Mouse (Mus musculus) stomach, postnatal 0 days (tissue): ENCODE results near the gene Pdcl3. TPM values are rescaled to one million over a fixed set of nuclear protein-coding genes. Genes with fewer than 3 reads are reported as not detected.

Experiments used
- ATAC-seq: fragments of 200-750 bp; cut with Nextera tagmentation; 2 replicates; pipeline ENCODE4 v1.8.0; 2017; ENCODE audit not compliant: low FRiP score, low TSS enrichment
- DNase-seq: peaks from one replicate; pipeline ENCODE4 v3.0.0-alpha.2; 2016; ENCODE audit warnings: low spot score
- H3K27ac ChIP-seq: fragments of 300-500 bp; sonication (generic); replicated peaks from 2 replicates; pipeline ENCODE4 v1.5.1; 2014; ENCODE audit warnings: mild to moderate bottlenecking, control low read depth
- H3K27me3 ChIP-seq: fragments of 300-500 bp; sonication (generic); 2 replicates; pipeline ENCODE4 v1.6.1; 2014; ENCODE audit warnings: low read length; ENCODE audit not compliant: control insufficient read depth, insufficient read depth
- H3K36me3 ChIP-seq: fragments of 300-500 bp; sonication (generic); 2 replicates; pipeline ENCODE4 v1.6.1; 2014; ENCODE audit warnings: low read length, mixed read lengths; ENCODE audit not compliant: control insufficient read depth, insufficient read depth
- H3K4me1 ChIP-seq: fragments of 300-500 bp; sonication (generic); replicated peaks from 2 replicates; pipeline ENCODE4 v1.6.1; 2014; ENCODE audit warnings: antibody characterized with exemption; ENCODE audit not compliant: control insufficient read depth, insufficient read depth
- H3K4me2 ChIP-seq: fragments of 300-500 bp; sonication (generic); replicated peaks from 2 replicates; pipeline ENCODE4 v1.6.1; 2014; ENCODE audit warnings: low read depth, mild to moderate bottlenecking, control low read depth, moderate library complexity
- H3K4me3 ChIP-seq: fragments of 300-500 bp; sonication (generic); 2 replicates; pipeline ENCODE4 v1.5.1; 2014; ENCODE audit warnings: low read depth, low read length, control low read depth
- H3K9ac ChIP-seq: fragments of 300-500 bp; sonication (generic); 2 replicates; pipeline ENCODE4 v1.6.1; 2014; ENCODE audit warnings: mild to moderate bottlenecking, low read length, control low read depth, mixed read lengths
- H3K9me3 ChIP-seq: fragments of 300-500 bp; sonication (generic); 2 replicates; pipeline ENCODE4 v1.6.1; 2016; ENCODE audit warnings: low read length; ENCODE audit not compliant: control insufficient read depth
- CTCF ChIP-seq: IDR thresholded peaks from 2 replicates; pipeline ENCODE4 v1.5.1; 2016; ENCODE audit warnings: antibody characterized with exemption, low read depth, mild to moderate bottlenecking, moderate library complexity
- EP300 ChIP-seq: optimal IDR thresholded peaks from 2 replicates; pipeline ENCODE3; 2016; ENCODE audit warnings: antibody characterized with exemption
- WGBS: fragments of 180-500 bp; shearing (Covaris S2); extraction: QIAGEN DNeasy Blood & Tissue Kit; methylation state at CpG from one replicate; pipeline ENCODE4 v1.1.7; 2014; 5-methylcytosine and 5-hydroxymethylcytosine counted together
- polyA plus RNA-seq: library from polyadenylated mRNA; unstranded; fragments of >200 nt; fragmentation: Nextera tagmentation; extraction: Ambion mirVana; gene quantifications from 2 replicates; pipeline ENCODE4 v1.2.1, GENCODE M21; 2015

Gene Pdcl3
- polyA plus RNA-seq, 1 experiment from 2014 or later: 155 TPM

- DNase-seq (peak; percentile 68), ATAC-seq (peak; percentile 75)
- 20% methylated on average over 12 of the region's 12 CpGs for WGBS
Measured at GRCm38 (mm10) chr1:39010583-39011021, 25.2 kb downstream of the Pdcl3 start.

GRCm38 (mm10) chr1:39012576-39012975 lies 27.2 kb downstream of the Pdcl3 start:
- Histone ChIP-seq H3K9me3 (no peaks in the 10 kb centered on the region), H3K4me2 (no peak overlapping the region), H3K9ac (no peak overlapping the region), H3K36me3 (no peaks in the 10 kb centered on the region), H3K27ac (no peak overlapping the region), H3K27me3 (no peaks in the 10 kb centered on the region), H3K4me3 (no peak overlapping the region), H3K4me1 (no peaks in the 10 kb centered on the region)
- WGBS: 71% methylated on average over 13 of the region's 13 CpGs
- DNase-seq (no peak), ATAC-seq (no peak)
- TF ChIP-seq EP300 (no peak), CTCF (no peak)

More at GRCm38 (mm10) chr1:39010583-39011021, 25.2 kb downstream of the Pdcl3 start:
- Histone ChIP-seq H3K27me3 (no peaks in the 10 kb centered on the region), H3K36me3 (no peaks in the 10 kb centered on the region), H3K9ac (no peak overlapping the region), H3K9me3 (no peaks in the 10 kb centered on the region), H3K4me3 (no peak overlapping the region), H3K4me2 (no peak overlapping the region), H3K4me1 (0 out of 2 replicates have a peak, but pooled peaks cover 2% of the 10 kb centered on the region), H3K27ac (no peak overlapping the region)
- TF ChIP-seq EP300 (no peak), CTCF (peak; percentile 97)

- WGBS: 81% methylated on average over 6 of the region's 6 CpGs
- no peak for ATAC-seq
- TF ChIP-seq EP300: no peak
- TF ChIP-seq CTCF: no peak
Measured at GRCm38 (mm10) chr1:39013843-39014242, 28.4 kb downstream of the Pdcl3 start.

GRCm38 (mm10) chr1:39015529-39015928 lies 30.1 kb downstream of the Pdcl3 start:
- Histone ChIP-seq H3K27me3 (no peaks in the 10 kb centered on the region), H3K27ac (no peak overlapping the region), H3K36me3 (no peaks in the 10 kb centered on the region), H3K4me2 (no peak overlapping the region), H3K9me3 (no peaks in the 10 kb centered on the region), H3K9ac (no peak overlapping the region), H3K4me1 (no peaks in the 10 kb centered on the region), H3K4me3 (no peak overlapping the region)
- ATAC-seq (no peak), DNase-seq (no peak)
- TF ChIP-seq EP300 (no peak), CTCF (no peak)
- WGBS: 72% methylated on average over 10 of the region's 10 CpGs

More at GRCm38 (mm10) chr1:39013843-39014242, 28.4 kb downstream of the Pdcl3 start:
- no peaks in the 10 kb centered on the region for H3K9me3 ChIP-seq
- no peak for DNase-seq
- H3K4me3 ChIP-seq: no peak overlapping the region
- H3K4me2 ChIP-seq: no peak overlapping the region
- no peaks in the 10 kb centered on the region for H3K27me3 ChIP-seq
- H3K27ac ChIP-seq: no peak overlapping the region
- H3K4me1 ChIP-seq: no peaks in the 10 kb centered on the region
- H3K9ac ChIP-seq: no peak overlapping the region
- no peaks in the 10 kb centered on the region for H3K36me3 ChIP-seq

- no peak overlapping the region for H3K27ac ChIP-seq
- ATAC-seq (no peak), DNase-seq (no peak)
- H3K27me3 ChIP-seq: no peaks in the 10 kb centered on the region
- no peak overlapping the region for H3K9ac ChIP-seq
- no peak overlapping the region for H3K4me2 ChIP-seq
- no peaks in the 10 kb centered on the region for H3K36me3 ChIP-seq
- 81% methylated on average over 4 of the region's 4 CpGs for WGBS
- TF ChIP-seq EP300 (no peak), CTCF (no peak)
- H3K4me3 ChIP-seq: no peak overlapping the region
- no peaks in the 10 kb centered on the region for H3K9me3 ChIP-seq
- H3K4me1 ChIP-seq: no peaks in the 10 kb centered on the region
Measured at GRCm38 (mm10) chr1:39017871-39018270, 32.5 kb downstream of the Pdcl3 start.

GRCm38 (mm10) chr1:39025142-39025541 lies 39.7 kb downstream of the Pdcl3 start:
- H3K9me3 ChIP-seq: no peaks in the 10 kb centered on the region
- H3K4me2 ChIP-seq: no peak overlapping the region
- H3K27me3 ChIP-seq: no peaks in the 10 kb centered on the region
- H3K4me3 ChIP-seq: no peak overlapping the region
- no peak for TF ChIP-seq CTCF
- ATAC-seq (peak; percentile 73), DNase-seq (peak; percentile 56)
- 37% methylated on average over 7 of the region's 7 CpGs for WGBS
- H3K27ac ChIP-seq: no peak overlapping the region
- H3K9ac ChIP-seq: no peak overlapping the region
- no peaks in the 10 kb centered on the region for H3K4me1 ChIP-seq
- H3K36me3 ChIP-seq: no peaks in the 10 kb centered on the region
